Mouse (Mus musculus) liver, embryonic 14.5 days (tissue): ENCODE measurements around the gene Acbd7. TPM values are rescaled to one million over a fixed set of nuclear protein-coding genes. Genes with fewer than 3 reads are reported as not detected.

Experiments
- ATAC-seq: fragments of 200-750 bp; cut with Nextera tagmentation; 2 replicates; pipeline ENCODE4 v1.8.0; 2017; ENCODE audit warnings: moderate number of reproducible peaks, mild to moderate bottlenecking, moderate library complexity; ENCODE audit not compliant: insufficient read depth
- DNase-seq, 3 experiments: peaks; one replicate each; pipeline ENCODE4 v3.0.0-alpha.2; 2012 to 2013; ENCODE audit warnings: low read depth in 3 of 3, low spot score in 3 of 3
- H3K27ac ChIP-seq: fragments of 300-500 bp; sonication (generic); 2 replicates; pipeline ENCODE4 v1.5.1; 2014; ENCODE audit warnings: moderate library complexity, mild to moderate bottlenecking, control low read depth, inconsistent platforms
- H3K27me3 ChIP-seq: fragments of 300-500 bp; sonication (generic); 2 replicates; pipeline ENCODE4 v1.6.1; 2014; ENCODE audit warnings: mild to moderate bottlenecking, low read length, moderate library complexity; ENCODE audit not compliant: control insufficient read depth, insufficient read depth
- H3K36me3 ChIP-seq: fragments of 300-500 bp; sonication (generic); replicated peaks from 2 replicates; pipeline ENCODE4 v1.6.1; 2014; ENCODE audit warnings: low read depth; ENCODE audit not compliant: control insufficient read depth, insufficient read depth
- H3K4me1 ChIP-seq, 2 experiments: fragments of 200-500 bp in 1 of 2; fragments of 300-500 bp in 1 of 2; sonication (generic) in 1 of 2; replicated peaks; 2 replicates each; pipeline ENCODE4 v1.6.1; 2012 to 2014; ENCODE audit warnings: antibody characterized with exemption in 1 of 2, inconsistent platforms in 1 of 2, low read length in 1 of 2; ENCODE audit not compliant: control insufficient read depth in 2 of 2, insufficient read depth in 2 of 2
- H3K4me2 ChIP-seq: fragments of 300-500 bp; sonication (generic); 2 replicates; pipeline ENCODE4 v1.6.1; 2014; ENCODE audit warnings: low read depth, mild to moderate bottlenecking, control low read depth, moderate library complexity
- H3K4me3 ChIP-seq, 2 experiments: fragments of 200-500 bp in 1 of 2; fragments of 300-500 bp in 1 of 2; sonication (generic) in 1 of 2; 2 replicates each; pipeline ENCODE4 v1.5.1; 2012 to 2014; ENCODE audit warnings: low read depth in 2 of 2, low read length in 2 of 2, mild to moderate bottlenecking in 2 of 2, control low read depth in 1 of 2, inconsistent platforms in 1 of 2, moderate library complexity in 1 of 2; ENCODE audit not compliant: insufficient read depth in 1 of 2
- H3K9ac ChIP-seq: fragments of 300-500 bp; sonication (generic); replicated peaks from 2 replicates; pipeline ENCODE4 v1.6.1; 2014; ENCODE audit warnings: mild to moderate bottlenecking, control low read depth, moderate library complexity
- H3K9me3 ChIP-seq: fragments of 300-500 bp; sonication (generic); 2 replicates; pipeline ENCODE4 v1.6.1; 2016; ENCODE audit warnings: low read length, mixed read lengths; ENCODE audit not compliant: control insufficient read depth
- CTCF ChIP-seq: IDR thresholded peaks from 2 replicates; pipeline ENCODE4 v1.5.1; 2016; ENCODE audit warnings: antibody characterized with exemption, low read depth, control low read depth
- EP300 ChIP-seq: IDR thresholded peaks from 2 replicates; pipeline ENCODE4 v1.6.1; 2016; ENCODE audit warnings: antibody characterized with exemption, low read depth
- WGBS: fragments of 180-500 bp; shearing (Covaris S2); extraction: QIAGEN DNeasy Blood & Tissue Kit; methylation state at CpG from one replicate; pipeline ENCODE4 v1.1.7; 2014; ENCODE audit not compliant: insufficient replicate concordance; 5-methylcytosine and 5-hydroxymethylcytosine counted together
- polyA plus RNA-seq, 2 experiments: library from polyadenylated mRNA; depleted of rRNA in 1 of 2; stranded (reverse) in 1 of 2; unstranded in 1 of 2; fragments of >200 nt; fragmentation: Nextera tagmentation in 1 of 2; extraction: Ambion mirVana in 1 of 2; gene quantifications; 2 replicates each; pipeline versions ENCODE4 v1.2.1 to v1.2.3; 2012 to 2014

Acbd7 gene
- polyA plus RNA-seq, 2 experiments: 0.33 to 1.0 TPM

GRCm38 (mm10) chr2:3361067-3361466 lies 25.1 kb downstream of the Acbd7 start:
- Histone ChIP-seq H3K4me2 (no peak overlapping the region), H3K4me3 (no peak overlapping the region), H3K9ac (no peak overlapping the region), H3K27ac (no peak overlapping the region), H3K4me1 (no peaks in the 10 kb centered on the region), H3K36me3 (no peaks in the 10 kb centered on the region), H3K9me3 (no peaks in the 10 kb centered on the region), H3K27me3 (no peaks in the 10 kb centered on the region)
- DNase-seq (no peak), ATAC-seq (no peak)
- TF ChIP-seq EP300 (no peak), CTCF (no peak)
- WGBS: 43% methylated on average over 3 of the region's 3 CpGs

GRCm38 (mm10) chr2:3365127-3365526 lies 29.2 kb downstream of the Acbd7 start:
- DNase-seq: no peak
- ATAC-seq: no peak
- H3K9me3 ChIP-seq: no peaks in the 10 kb centered on the region
- no peaks in the 10 kb centered on the region for H3K36me3 ChIP-seq
- no peaks in the 10 kb centered on the region for H3K27me3 ChIP-seq
- H3K4me1 ChIP-seq: no peaks in the 10 kb centered on the region
- no peak overlapping the region for H3K4me3 ChIP-seq
- no peak overlapping the region for H3K4me2 ChIP-seq
- no peak overlapping the region for H3K9ac ChIP-seq
- WGBS: 59% methylated on average over 4 of the region's 4 CpGs
- TF ChIP-seq EP300 (no peak), CTCF (no peak)
- no peak overlapping the region for H3K27ac ChIP-seq

- DNase-seq (no peak), ATAC-seq (no peak)
- H3K27me3 ChIP-seq: no peaks in the 10 kb centered on the region
- TF ChIP-seq CTCF (no peak), EP300 (no peak)
- no peak overlapping the region for H3K4me2 ChIP-seq
- no peaks in the 10 kb centered on the region for H3K4me1 ChIP-seq
- H3K27ac ChIP-seq: no peak overlapping the region
- H3K9ac ChIP-seq: no peak overlapping the region
- 52% methylated on average over 6 of the region's 6 CpGs for WGBS
- H3K4me3 ChIP-seq: no peak overlapping the region
- H3K9me3 ChIP-seq: no peaks in the 10 kb centered on the region
- H3K36me3 ChIP-seq: no peaks in the 10 kb centered on the region
Measured at GRCm38 (mm10) chr2:3387105-3387860, 51.3 kb downstream of the Acbd7 start.

Other genes with a start within 250 kb of the Acbd7 start
- gene Fam171a1, start 221.9 kb upstream of the Acbd7 start, polyA plus RNA-seq (2012; rRNA removed): 1.6 and 1.7 TPM in 2 replicates
- 2.4 and 2.6 TPM in 2 replicates for gene Fam171a1, start 221.9 kb upstream of the Acbd7 start, polyA plus RNA-seq (2014; fragmentation: Nextera tagmentation; extraction: Ambion mirVana)
- gene Nmt2, start 52.0 kb upstream of the Acbd7 start, polyA plus RNA-seq (2012; rRNA removed): 3.3 and 4.9 TPM in 2 replicates
- 13.5 and 14.1 TPM in 2 replicates for gene Nmt2, start 52.0 kb upstream of the Acbd7 start, polyA plus RNA-seq (2014; fragmentation: Nextera tagmentation; extraction: Ambion mirVana)
- 6.2 and 9.9 TPM in 2 replicates for gene Rpp38, start 3.5 kb upstream of the Acbd7 start, polyA plus RNA-seq (2012; rRNA removed)
- 13.2 and 14.4 TPM in 2 replicates for gene Rpp38, start 3.5 kb upstream of the Acbd7 start, polyA plus RNA-seq (2014; fragmentation: Nextera tagmentation; extraction: Ambion mirVana)
- not detected in 2 replicates for gene Olah, start 61.0 kb downstream of the Acbd7 start, polyA plus RNA-seq (2012; rRNA removed)
- gene Olah, start 61.0 kb downstream of the Acbd7 start, polyA plus RNA-seq (2014; fragmentation: Nextera tagmentation; extraction: Ambion mirVana): not detected in 2 replicates
- gene Meig1, start 86.5 kb downstream of the Acbd7 start, polyA plus RNA-seq (2012; rRNA removed): not detected in 2 replicates
- not detected in 2 replicates for gene Meig1, start 86.5 kb downstream of the Acbd7 start, polyA plus RNA-seq (2014; fragmentation: Nextera tagmentation; extraction: Ambion mirVana)
- 3.8 and 4.6 TPM in 2 replicates for gene Dclre1c, start 88.0 kb downstream of the Acbd7 start, polyA plus RNA-seq (2012; rRNA removed)
- 3.0 and 4.5 TPM in 2 replicates for gene Dclre1c, start 88.0 kb downstream of the Acbd7 start, polyA plus RNA-seq (2014; fragmentation: Nextera tagmentation; extraction: Ambion mirVana)
- gene Suv39h2, start 138.9 kb downstream of the Acbd7 start, polyA plus RNA-seq (2012; rRNA removed): 2.4 and 4.1 TPM in 2 replicates
- gene Suv39h2, start 138.9 kb downstream of the Acbd7 start, polyA plus RNA-seq (2014; fragmentation: Nextera tagmentation; extraction: Ambion mirVana): 7.4 and 7.8 TPM in 2 replicates
- gene Gm45902, start 176.6 kb downstream of the Acbd7 start, polyA plus RNA-seq (2012; rRNA removed): 0.96 and 1.2 TPM in 2 replicates
- gene Gm45902, start 176.6 kb downstream of the Acbd7 start, polyA plus RNA-seq (2014; fragmentation: Nextera tagmentation; extraction: Ambion mirVana): 1.5 and 1.9 TPM in 2 replicates
- 32.3 and 50.8 TPM in 2 replicates for gene Hspa14, start 176.6 kb downstream of the Acbd7 start, polyA plus RNA-seq (2012; rRNA removed)
- gene Hspa14, start 176.6 kb downstream of the Acbd7 start, polyA plus RNA-seq (2014; fragmentation: Nextera tagmentation; extraction: Ambion mirVana): 74.0 and 83.8 TPM in 2 replicates
- gene Cdnf, start 176.9 kb downstream of the Acbd7 start, polyA plus RNA-seq (2012; rRNA removed): 0.17 and 0.33 TPM in 2 replicates
- gene Cdnf, start 176.9 kb downstream of the Acbd7 start, polyA plus RNA-seq (2014; fragmentation: Nextera tagmentation; extraction: Ambion mirVana): 0.08 TPM in 1 of 2 replicates, not detected in the other
- 9.8 and 10.3 TPM in 2 replicates for gene Fam107b, start 234.3 kb downstream of the Acbd7 start, polyA plus RNA-seq (2012; rRNA removed)
- 20.8 and 21.4 TPM in 2 replicates for gene Fam107b, start 234.3 kb downstream of the Acbd7 start, polyA plus RNA-seq (2014; fragmentation: Nextera tagmentation; extraction: Ambion mirVana)